Mouse (Mus musculus): ENCODE measurements around the gene Pitpna.

GRCm38 (mm10) chr11:75586963-75587362, 934 bp upstream of the Pitpna start:
- no peak for TF ChIP-seq CTCF (IDR thresholded peaks at IDR 0.05; ENCODE audit: extremely low read depth, insufficient read length, insufficient replicate concordance, low read depth, low read length)
- no peak for TF ChIP-seq POLR2A (IDR thresholded peaks at IDR 0.05; ENCODE audit: low read depth, low read length)

All from small intestine, adult 2 months (tissue).